Mouse (Mus musculus): ENCODE measurements around the gene Map6d1. TPM values are rescaled to one million over a fixed set of nuclear protein-coding genes. Genes with fewer than 3 reads are reported as not detected.

Map6d1 gene
- 0.09 and 0.10 TPM in 2 replicates for polyA plus RNA-seq (2015; fragmentation: Nextera tagmentation; extraction: Ambion mirVana)

- H3K36me3 ChIP-seq (ENCODE audit: control insufficient read depth, insufficient read depth), result no peaks in the 10 kb centered on the region
- H3K4me2 ChIP-seq (replicated peaks; ENCODE audit: low read depth), result peak within 1 kb of the TSS; percentile 99
- H3K27ac ChIP-seq (ENCODE audit: low read depth, low read length), result no peak within 1 kb of the TSS
- H3K27me3 ChIP-seq (replicated peaks; ENCODE audit: control insufficient read depth, insufficient read depth, low read length), result peaks cover 9% of the 10 kb centered on the region; the same call in 1 of the 2 replicates
- peak within 1 kb of the TSS; percentile 68 for H3K4me3 ChIP-seq (ENCODE audit: low read depth, low read length)
- no peaks in the 10 kb centered on the region for H3K9me3 ChIP-seq (ENCODE audit: control insufficient read depth)
- no peaks in the 10 kb centered on the region for H3K4me1 ChIP-seq (replicated peaks; ENCODE audit: control insufficient read depth, insufficient read depth, low read length)
- peak within 1 kb of the TSS; percentile 54; the same call in 1 of the 2 replicates for H3K9ac ChIP-seq (ENCODE audit: low read depth, low read length)
- peak; percentile 39; the same call in 1 of the 2 replicates for ATAC-seq
- no peak for TF ChIP-seq CTCF (IDR thresholded peaks at IDR 0.05; ENCODE audit: low read depth)
- 1% methylated on average over 90 of the region's 90 CpGs for WGBS
Observed at GRCm38 (mm10) chr16:20240468-20241414, at the start of gene Map6d1. Gene Map6d1 (minus strand): TSS chr16:20241358.

- Histone ChIP-seq H3K9me3 (ENCODE audit: control insufficient read depth) (no peaks in the 10 kb centered on the region), H3K9ac (ENCODE audit: low read depth, low read length) (no peak overlapping the region), H3K36me3 (ENCODE audit: control insufficient read depth, insufficient read depth) (peaks cover 56% of the 10 kb centered on the region), H3K4me1 (replicated peaks; ENCODE audit: control insufficient read depth, insufficient read depth, low read length) (no peaks in the 10 kb centered on the region), H3K4me3 (ENCODE audit: low read depth, low read length) (no peak overlapping the region), H3K27me3 (replicated peaks; ENCODE audit: control insufficient read depth, insufficient read depth, low read length) (no peaks in the 10 kb centered on the region), H3K27ac (ENCODE audit: low read depth, low read length) (no peak overlapping the region), H3K4me2 (replicated peaks; ENCODE audit: low read depth) (no peak overlapping the region)
- ATAC-seq, result no peak
- TF ChIP-seq CTCF (IDR thresholded peaks at IDR 0.05; ENCODE audit: low read depth), result no peak
- WGBS, result 84% methylated on average over 4 of the region's 4 CpGs
Observed at GRCm38 (mm10) chr16:20280238-20280637, 39.1 kb upstream of the Map6d1 start.

DNA sequence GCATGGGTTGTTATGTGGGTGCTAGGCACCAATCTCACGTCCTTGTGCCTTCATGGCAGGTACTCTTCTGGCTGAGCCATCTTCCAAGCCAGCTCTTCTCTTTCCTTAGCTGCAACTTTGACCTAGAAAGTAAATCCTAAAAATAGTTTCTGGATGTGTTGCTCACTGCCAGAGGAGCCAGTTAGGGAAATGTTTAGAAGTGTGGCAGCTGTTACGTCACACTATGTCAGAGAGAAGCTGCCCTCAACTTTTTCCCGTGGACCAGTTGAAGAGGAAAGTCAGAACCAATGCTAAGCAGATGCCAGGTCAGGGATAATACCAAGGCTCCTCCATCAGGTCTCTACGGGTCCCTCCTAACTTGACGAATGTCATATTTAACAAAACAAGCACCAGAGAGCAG, 38.2 kb upstream of the Map6d1 start:
- no peak for TF ChIP-seq CTCF (IDR thresholded peaks at IDR 0.05; ENCODE audit: low read depth)
- no peaks in the 10 kb centered on the region for H3K4me1 ChIP-seq (replicated peaks; ENCODE audit: control insufficient read depth, insufficient read depth, low read length)
- H3K9me3 ChIP-seq (ENCODE audit: control insufficient read depth), result no peaks in the 10 kb centered on the region
- H3K4me3 ChIP-seq (ENCODE audit: low read depth, low read length), result no peak overlapping the region
- peaks cover 48% of the 10 kb centered on the region for H3K36me3 ChIP-seq (ENCODE audit: control insufficient read depth, insufficient read depth)
- WGBS, result 77% methylated on average over 5 of the region's 5 CpGs
- no peak overlapping the region for H3K4me2 ChIP-seq (replicated peaks; ENCODE audit: low read depth)
- no peak overlapping the region for H3K9ac ChIP-seq (ENCODE audit: low read depth, low read length)
- no peaks in the 10 kb centered on the region for H3K27me3 ChIP-seq (replicated peaks; ENCODE audit: control insufficient read depth, insufficient read depth, low read length)
- H3K27ac ChIP-seq (ENCODE audit: low read depth, low read length), result 0 out of 2 replicates have a peak overlapping the region, but pooled peaks have one; percentile 15
- ATAC-seq, result no peak

- ATAC-seq, result no peak
Observed at GRCm38 (mm10) chr16:20272994-20273393, 31.8 kb upstream of the Map6d1 start.

GRCm38 (mm10) chr16:20271339-20271738, 30.2 kb upstream of the Map6d1 start:
- Histone ChIP-seq H3K27ac (ENCODE audit: low read depth, low read length) (no peak overlapping the region), H3K36me3 (ENCODE audit: control insufficient read depth, insufficient read depth) (no peaks in the 10 kb centered on the region), H3K27me3 (replicated peaks; ENCODE audit: control insufficient read depth, insufficient read depth, low read length) (no peaks in the 10 kb centered on the region), H3K9me3 (ENCODE audit: control insufficient read depth) (no peaks in the 10 kb centered on the region), H3K9ac (ENCODE audit: low read depth, low read length) (no peak overlapping the region), H3K4me2 (replicated peaks; ENCODE audit: low read depth) (no peak overlapping the region), H3K4me3 (ENCODE audit: low read depth, low read length) (no peak overlapping the region), H3K4me1 (replicated peaks; ENCODE audit: control insufficient read depth, insufficient read depth, low read length) (no peaks in the 10 kb centered on the region)
- no peak for TF ChIP-seq CTCF (IDR thresholded peaks at IDR 0.05; ENCODE audit: low read depth)
- WGBS, result 81% methylated on average over 4 of the region's 4 CpGs
- no peak for ATAC-seq

More at GRCm38 (mm10) chr16:20272994-20273393, 31.8 kb upstream of the Map6d1 start:
- Histone ChIP-seq H3K27ac (ENCODE audit: low read depth, low read length) (no peak overlapping the region), H3K9ac (ENCODE audit: low read depth, low read length) (no peak overlapping the region), H3K4me1 (replicated peaks; ENCODE audit: control insufficient read depth, insufficient read depth, low read length) (no peaks in the 10 kb centered on the region), H3K4me2 (replicated peaks; ENCODE audit: low read depth) (no peak overlapping the region), H3K36me3 (ENCODE audit: control insufficient read depth, insufficient read depth) (0 out of 2 replicates have a peak, but pooled peaks cover 2% of the 10 kb centered on the region), H3K9me3 (ENCODE audit: control insufficient read depth) (no peaks in the 10 kb centered on the region), H3K4me3 (ENCODE audit: low read depth, low read length) (no peak overlapping the region), H3K27me3 (replicated peaks; ENCODE audit: control insufficient read depth, insufficient read depth, low read length) (no peaks in the 10 kb centered on the region)
- WGBS, result 5% methylated on average over 3 of the region's 3 CpGs
- no peak for TF ChIP-seq CTCF (IDR thresholded peaks at IDR 0.05; ENCODE audit: low read depth)

- no peaks in the 10 kb centered on the region for H3K27me3 ChIP-seq (replicated peaks; ENCODE audit: control insufficient read depth, insufficient read depth, low read length)
- no peak overlapping the region for H3K9ac ChIP-seq (ENCODE audit: low read depth, low read length)
- H3K27ac ChIP-seq (ENCODE audit: low read depth, low read length), result no peak overlapping the region
- no peak overlapping the region for H3K4me2 ChIP-seq (replicated peaks; ENCODE audit: low read depth)
- TF ChIP-seq CTCF (IDR thresholded peaks at IDR 0.05; ENCODE audit: low read depth), result no peak
- H3K4me3 ChIP-seq (ENCODE audit: low read depth, low read length), result no peak overlapping the region
- no peaks in the 10 kb centered on the region for H3K4me1 ChIP-seq (replicated peaks; ENCODE audit: control insufficient read depth, insufficient read depth, low read length)
- no peak for ATAC-seq
- H3K36me3 ChIP-seq (ENCODE audit: control insufficient read depth, insufficient read depth), result no peaks in the 10 kb centered on the region
- WGBS, result 70% methylated on average over 7 of the region's 7 CpGs
- no peaks in the 10 kb centered on the region for H3K9me3 ChIP-seq (ENCODE audit: control insufficient read depth)
Observed at GRCm38 (mm10) chr16:20265089-20265488, 23.9 kb upstream of the Map6d1 start.
